Mouse (Mus musculus) hindlimb bud, embryonic 11.5 days (tissue): Measurements from ENCODE around the gene Klhdc8a.

Source experiments
- DNase-seq: peaks from one replicate; pipeline ENCODE4 v3.0.0-alpha.2; 2012; ENCODE audit warnings: low read depth, low spot score; ENCODE audit errors: extremely low spot score

The Klhdc8a gene

DNA sequence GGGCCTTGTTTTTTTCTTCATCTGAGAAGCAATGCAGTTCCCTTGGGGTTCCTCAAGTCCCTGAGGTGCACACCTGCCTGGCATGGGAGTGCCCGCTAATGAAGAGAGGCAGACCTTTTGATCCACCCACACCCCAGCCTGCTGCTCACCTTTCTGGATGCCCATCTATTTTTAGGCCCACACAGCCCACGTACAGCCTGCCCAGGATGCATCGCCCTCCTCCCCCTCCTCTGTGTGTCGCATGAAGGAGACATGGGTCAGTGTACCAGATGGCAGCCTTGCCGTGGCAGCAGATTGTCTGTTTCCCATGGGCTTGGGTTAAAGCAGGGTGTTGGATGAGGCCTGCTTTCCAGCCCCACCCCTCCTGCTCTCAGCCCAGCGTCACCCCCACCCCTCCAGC, 8.5 kb upstream of the Klhdc8a start:
- no peak for DNase-seq

DNA sequence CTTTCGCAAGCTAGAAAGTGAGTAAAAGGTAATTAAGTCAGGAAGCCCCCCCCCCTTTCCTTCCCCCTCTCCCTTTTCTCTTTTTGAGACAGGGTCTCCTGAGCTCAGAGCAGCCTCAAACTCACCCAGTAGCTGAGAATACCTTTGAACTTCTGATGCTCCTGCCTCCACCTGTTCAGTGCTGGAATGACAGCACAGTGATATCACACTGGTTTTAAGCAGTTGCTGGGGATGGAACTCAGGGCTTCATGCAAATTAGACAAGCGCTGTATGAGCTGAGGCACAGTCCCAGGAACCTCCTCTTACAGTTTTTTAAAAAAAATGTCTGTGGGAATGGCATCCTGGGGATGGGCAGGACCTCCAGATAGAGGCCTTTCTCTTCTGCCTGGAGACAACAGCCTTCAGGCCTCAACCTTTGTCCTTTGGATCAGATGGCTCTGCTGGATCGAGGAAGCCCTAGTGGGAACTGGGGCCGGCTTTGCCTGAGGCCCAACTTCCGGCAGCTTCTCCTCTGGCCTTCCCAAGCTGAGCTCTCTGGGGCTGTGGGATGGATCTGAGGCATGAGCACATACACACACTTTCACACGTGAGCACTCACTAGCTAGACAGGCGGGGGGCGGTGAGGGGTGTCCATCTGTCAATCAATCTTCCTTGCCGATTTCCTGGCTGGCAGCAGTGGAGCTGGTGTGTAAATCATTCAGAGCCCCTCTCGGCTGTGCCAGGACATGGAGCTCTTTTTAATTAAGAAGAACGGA, 7.3 kb upstream of the Klhdc8a start:
- no peak for DNase-seq

DNA sequence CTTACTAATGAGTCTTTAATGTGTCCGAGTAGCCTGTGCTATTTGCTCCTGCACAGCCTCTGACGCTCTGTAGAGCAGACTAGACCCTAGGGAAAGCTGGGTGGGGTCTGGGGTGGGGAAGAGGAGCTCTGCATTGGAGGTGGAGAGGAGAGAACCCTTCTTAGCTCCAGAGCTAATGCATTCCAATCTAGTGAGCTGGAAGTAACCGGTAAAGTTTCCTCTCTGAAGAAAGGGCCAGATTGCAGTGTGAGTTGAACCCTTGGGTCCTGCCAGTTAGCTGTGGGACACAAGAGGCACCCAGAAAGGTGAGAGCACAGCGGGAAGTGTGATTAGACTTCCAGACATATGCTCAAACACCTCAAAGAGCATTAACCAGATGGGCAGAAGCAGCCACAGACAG, 6.7 kb upstream of the Klhdc8a start:
- DNase-seq, result no peak

DNA sequence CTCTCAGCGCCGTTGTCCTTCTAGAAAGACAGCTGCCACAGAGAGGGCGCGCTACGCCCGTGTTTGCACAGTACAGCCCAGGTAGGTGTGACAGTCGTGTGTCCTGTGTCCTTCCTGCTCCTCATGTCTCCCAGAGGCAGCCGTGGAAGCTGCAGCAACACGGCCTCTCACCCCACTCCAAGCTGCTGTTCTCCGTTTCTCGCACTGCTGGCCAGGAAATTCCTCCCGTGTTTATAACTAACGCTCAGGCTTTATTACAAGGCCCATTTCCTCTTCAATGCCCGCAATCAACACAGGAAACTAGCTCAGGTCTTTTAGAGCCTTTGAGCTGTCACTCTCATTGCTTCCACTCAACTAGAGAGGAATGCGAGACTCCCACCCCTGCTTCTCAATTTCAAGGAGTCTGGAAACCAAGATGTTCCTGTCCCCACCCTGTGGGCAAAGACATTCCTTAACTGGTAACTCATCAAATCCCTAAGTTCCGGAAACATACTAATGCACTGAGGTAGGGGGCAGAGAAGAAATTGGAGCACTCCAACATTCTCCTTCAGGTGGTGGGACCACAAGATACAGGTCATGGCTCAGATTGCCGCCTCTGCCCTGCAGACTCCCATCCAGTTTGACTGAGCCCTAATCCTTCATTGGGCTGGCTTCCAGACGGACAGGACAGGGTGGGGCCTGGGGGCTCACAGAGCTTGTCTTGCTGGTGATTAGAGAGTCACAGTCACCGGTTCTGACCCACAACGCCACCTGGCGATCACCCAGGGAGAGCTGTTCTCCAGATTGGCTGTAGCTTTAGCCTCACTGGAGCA, 5.9 kb upstream of the Klhdc8a start:
- DNase-seq, result no peak

DNA sequence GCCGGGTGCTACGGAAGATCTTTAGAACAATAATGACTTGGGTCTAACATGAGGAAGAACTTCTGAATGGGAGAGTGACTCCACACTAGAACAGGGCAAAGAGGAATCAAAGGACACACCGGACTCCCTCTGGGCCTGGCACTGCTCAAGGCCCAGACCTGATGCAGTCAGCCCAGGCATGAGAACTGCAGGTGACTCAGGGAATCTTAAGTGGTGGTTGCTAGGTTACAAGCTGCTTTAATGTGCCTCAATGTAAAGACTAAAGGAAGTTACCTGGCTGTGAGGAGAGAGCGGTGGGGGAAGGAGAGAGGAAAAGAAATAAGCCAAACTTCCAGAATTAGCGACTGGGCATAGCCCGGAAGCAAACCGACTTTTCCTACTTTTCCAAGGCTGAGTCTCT, 2.9 kb upstream of the Klhdc8a start:
- no peak for DNase-seq

DNA sequence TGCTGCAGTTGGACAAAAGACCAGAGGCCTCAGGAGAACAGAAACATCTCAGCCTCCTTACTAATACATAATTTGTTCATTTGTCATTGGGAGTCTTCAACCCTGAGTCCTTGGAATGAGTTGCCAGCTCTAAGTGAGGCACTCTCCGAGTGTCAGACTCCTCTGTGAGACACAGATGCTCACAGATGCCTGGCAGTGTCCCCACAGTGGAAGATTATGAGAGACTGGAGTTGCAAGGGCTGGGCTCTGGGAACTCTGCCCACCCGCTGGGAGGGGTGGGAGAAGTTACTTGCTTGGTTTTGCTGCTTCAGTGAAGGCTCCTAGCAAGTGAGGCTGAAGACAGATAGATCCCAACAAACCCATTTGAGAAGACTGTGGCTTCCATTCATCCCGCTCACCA, 2.4 kb upstream of the Klhdc8a start:
- no peak for DNase-seq

DNA sequence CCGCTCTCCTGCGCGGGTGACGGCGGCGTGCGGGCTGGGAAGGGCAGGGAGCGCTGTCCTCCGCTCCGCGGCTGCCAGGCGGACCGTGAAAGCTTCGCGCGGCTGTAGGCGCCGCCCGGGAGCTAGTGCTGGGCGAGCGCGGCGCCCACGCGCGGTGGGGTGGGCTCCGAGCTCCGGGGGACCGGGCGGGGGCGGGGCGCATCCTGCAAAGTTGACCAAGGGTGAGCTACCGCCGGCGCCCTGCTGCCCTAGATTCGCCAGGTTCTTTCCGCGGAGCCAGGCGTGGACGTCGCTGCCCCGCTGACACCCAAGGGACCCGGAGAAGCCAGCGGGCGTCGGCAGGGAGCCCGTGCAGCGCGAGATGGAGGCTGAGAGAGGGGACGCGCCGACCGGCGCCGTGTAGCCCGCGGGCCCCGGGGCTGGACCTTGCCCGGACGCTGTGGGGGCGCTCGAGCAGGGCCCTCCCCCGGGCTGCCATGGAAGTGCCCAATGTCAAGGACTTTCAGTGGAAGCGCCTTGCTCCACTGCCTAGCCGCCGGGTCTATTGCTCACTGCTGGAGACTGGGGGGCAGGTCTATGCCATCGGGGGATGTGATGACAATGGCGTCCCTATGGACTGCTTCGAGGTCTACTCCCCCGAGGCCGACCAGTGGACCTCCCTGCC, 507 bp downstream of the Klhdc8a start:
- no peak for DNase-seq

DNA sequence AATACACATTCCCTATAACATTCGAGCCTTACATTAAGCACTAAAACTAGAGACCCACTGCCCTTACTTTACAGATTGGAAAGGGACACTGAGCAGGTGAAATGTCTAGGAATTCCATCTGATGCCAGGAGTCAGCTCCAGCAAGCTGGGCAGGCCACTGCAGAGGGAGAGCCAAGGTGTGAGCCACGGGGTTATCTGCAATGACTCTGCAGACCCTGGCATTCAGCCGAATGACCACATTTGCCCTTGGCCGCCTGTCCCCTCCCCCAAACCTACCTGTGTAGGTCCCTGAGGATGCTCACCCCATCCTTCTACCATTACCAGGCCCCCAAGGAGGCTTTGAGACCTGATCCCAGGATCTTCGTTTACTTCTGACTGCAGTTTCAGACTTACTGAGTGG, 1.3 kb downstream of the Klhdc8a start:
- no peak for DNase-seq

DNA sequence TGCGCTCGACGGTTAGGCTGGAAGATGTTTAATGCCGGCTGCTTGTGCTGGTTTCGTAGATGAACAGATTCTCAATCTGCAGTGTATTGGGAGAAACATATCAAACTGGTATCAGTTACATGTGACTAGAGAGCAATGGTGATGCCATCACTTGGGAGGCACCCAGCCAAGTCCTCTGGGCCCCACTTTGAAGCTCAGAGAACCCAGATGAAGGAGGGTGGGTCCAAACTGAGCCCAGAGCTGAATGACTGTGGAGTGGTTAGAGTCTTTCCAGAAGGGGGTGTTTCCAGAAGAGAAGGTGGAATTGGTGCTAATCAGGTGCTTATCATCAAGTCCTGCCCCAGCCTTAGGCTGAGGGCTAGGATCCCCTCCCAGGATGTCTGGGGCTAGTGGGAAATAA, 2.8 kb downstream of the Klhdc8a start:
- no peak for DNase-seq

DNA sequence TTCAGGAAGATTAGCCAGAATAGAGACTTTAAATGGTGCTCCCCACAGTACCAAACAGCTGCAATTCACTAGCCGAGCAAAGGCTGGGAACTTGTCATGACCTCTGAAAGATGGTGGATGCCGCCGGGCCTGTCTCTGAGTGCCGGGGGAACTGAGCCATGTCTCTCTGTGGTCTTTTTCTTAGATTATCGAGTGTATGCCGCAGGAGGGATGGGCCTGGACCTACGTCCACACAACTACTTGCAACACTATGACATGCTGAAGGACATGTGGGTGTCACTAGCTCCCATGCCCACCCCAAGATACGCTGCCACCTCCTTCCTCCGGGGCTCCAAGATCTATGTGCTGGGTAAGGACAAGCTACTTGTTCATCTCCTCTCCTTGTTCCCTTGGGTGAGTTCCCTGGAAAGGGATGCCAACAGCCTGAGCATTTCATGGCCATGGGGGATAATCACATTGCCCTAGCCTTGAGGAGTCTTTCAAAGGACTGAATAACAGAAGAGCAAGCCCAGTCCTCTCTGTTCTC, 4.0 kb downstream of the Klhdc8a start:
- no peak for DNase-seq

DNA sequence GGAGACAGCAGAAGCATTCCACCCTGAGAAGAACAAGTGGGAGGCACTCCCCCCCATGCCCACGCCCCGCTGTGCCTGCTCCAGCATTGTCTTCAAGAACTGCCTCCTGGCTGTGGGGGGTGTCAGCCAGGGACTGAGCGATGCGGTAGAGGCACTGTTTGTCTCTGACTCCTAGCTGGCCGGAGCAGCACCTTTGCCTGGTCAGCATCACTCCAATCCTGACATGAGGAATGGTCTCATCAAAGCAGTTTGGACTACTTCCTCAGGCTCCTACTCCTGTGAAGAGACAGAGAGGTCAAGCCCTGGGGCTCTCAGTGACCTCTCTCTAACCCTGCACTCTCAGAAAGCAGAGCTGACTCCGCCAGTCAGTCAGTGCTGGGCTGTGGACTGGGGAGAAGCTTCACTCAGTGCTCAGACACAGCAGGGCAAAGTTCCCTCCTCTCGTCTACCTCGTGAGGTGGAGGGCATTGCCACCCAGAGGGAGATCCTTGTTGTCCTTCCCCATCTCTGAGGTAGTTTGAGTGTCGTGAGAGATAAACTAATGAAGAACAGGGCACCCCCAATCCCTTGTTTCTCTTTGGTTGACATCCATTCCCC, 6.3 kb downstream of the Klhdc8a start:
- no peak for DNase-seq

DNA sequence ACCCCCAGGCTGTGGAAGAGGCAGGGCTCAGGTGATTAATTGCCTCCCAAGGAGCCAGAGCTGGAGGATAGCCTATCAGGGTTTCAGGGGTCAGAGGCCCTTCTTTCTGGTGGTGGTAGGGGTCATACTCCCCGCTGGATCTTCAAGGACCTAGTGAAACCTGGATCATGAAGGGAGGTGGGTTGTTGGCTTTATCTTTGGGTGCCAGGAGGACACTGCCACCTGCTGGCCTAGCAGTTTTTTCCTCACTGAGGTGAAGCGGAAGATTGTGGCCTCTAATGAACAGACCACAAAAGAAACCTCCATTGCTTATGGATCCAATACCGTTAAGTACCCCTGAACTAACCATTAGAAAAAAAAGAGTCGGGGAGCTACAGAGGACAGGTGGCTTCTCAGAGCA, 7.7 kb downstream of the Klhdc8a start:
- DNase-seq, result no peak

DNA sequence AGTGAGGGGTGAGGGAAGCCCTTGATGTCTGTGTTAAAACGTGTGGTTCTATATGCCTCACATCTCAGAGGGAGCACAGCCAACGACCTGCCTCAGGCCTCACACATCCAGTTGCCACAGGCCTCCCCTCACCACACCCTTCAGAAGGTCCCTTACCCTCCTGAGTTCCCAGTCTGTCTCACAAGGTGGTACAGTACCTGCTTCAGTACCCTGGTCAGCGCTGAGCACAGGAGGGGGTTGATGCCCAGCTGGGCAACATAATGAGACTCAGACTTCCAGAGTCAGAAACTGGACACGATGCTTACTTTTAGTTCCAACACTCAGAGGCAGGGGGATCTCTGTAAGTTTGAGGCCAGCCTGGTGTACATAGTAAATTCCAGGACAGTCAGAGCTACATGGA, 8.4 kb downstream of the Klhdc8a start:
- no peak for DNase-seq

DNA sequence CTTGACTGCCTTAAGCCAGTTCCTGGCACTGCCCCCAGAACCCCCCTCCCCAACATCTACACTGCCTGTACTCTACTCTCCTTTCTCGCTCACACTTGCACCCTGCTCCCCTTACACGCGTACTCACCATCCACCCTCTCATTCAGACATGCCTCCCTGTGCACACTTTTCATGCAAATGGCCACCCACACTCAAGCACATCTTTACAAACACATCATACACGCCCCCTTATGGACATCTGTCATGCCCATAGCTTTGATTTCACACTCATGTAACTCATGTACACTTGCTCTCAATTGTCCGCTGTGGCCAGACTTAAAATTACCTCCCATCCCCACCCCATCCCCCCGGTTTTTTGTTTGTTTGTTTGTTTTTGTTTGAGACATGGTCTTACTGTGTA, 9.5 kb downstream of the Klhdc8a start:
- DNase-seq, result no peak

DNA sequence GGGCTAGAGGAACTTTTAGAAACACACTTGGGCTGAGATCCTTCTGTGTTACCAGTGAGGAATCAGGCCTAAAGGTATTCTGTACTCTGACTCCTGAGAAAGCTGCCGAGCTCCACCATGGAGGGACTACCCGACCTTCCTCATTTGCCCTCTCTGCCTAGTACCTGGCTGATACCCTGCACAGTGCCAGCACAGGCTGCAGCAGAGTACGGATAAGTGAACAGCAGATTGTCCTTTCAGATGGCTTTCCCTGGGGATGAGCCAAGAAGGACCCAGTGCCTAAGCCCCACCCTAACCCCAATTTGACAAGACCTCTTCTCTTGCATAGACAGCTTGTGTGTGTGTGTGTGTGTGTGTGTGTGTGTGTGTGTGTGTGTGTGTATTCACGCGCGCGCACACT, 10.2 kb downstream of the Klhdc8a start:
- no peak for DNase-seq

DNA sequence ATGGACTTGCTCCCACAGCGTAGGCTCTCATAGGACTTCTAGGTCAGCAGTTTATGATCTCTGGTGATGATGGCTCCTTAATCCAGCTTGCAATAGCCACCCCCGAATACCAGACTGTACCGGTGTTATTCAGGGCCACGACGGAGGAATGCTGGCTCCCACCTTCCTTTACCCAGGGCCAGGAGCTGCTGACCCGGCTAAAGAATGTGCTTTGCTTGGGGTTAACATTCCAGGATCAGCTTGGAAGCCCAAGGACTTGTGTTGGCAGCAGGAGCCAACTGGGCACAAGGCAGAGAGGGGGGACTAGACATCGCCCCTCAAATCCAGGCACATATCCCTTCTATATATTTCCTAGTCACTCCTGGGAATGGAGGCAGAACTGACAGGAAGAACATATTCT, 12.3 kb downstream of the Klhdc8a start:
- DNase-seq, result no peak

DNA sequence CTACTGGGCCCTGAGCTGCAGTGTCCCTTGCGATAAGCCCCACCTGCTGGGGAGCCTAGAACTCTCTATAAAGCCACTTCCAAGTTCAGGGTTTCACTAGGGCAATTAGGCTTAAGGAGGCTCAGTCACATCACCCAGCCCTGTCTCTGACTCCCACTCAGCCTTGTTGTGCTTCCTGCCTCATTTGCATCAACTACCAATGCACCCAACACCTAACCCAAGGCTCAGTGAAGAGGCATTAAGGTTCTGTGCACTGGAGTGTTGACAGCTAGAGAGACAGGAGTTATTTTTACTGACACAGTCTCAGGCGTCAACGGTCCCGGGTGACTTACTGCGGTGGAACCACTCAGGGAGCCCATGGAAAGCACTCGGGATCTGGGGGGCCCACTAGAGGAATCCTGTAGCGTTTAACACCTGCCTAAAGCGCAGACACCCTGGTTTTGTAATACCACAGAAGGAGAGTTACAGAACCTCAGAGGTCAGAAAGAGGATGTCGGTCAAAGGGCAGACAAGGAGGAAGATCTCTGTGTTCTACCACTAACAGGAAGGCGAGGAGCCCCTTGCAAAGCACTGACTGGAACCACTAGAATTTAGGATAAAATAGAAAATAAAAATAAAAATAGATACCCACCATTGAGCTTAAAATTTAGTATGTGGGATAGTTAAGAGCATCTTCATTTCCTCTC, 12.9 kb downstream of the Klhdc8a start:
- no peak for DNase-seq

DNA sequence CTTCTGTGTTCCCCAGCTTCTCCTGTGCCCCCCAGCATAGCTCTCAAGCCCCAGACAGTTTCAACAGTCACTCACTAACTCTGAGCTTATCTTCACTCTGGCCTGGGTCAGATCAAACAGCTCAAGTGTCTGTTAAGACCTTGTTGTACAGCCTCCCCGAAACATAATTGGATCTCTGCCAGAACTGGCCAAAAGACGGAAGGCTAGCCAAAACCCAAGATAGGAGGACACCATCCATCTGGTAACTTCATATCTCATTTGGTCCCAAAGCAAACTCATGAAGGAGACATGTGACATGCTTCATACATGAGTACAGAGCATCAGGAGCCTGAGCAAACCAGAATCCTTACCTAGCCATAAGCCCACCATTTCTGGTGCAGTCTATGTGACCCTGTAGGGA, 13.6 kb downstream of the Klhdc8a start:
- no peak for DNase-seq

DNA sequence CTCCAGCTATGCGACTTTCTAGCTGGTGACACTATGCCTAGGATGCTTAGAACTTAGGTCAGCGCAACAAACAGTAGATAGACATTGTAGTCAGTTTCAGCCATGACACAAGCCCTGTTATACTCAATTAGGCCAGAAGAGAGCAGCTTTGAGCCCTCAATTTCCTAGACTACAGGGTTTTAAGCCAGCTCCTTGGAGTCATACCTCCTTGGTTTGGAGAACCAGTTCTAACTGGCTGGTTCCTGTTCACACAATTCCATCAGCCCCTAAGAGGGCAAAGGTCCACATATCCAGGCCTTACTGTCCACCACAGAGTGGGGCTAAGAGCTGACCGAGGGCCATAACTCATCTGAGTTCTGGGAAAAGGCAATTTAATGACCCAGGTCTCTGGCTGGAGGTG, 14.3 kb downstream of the Klhdc8a start:
- DNase-seq, result no peak

DNA sequence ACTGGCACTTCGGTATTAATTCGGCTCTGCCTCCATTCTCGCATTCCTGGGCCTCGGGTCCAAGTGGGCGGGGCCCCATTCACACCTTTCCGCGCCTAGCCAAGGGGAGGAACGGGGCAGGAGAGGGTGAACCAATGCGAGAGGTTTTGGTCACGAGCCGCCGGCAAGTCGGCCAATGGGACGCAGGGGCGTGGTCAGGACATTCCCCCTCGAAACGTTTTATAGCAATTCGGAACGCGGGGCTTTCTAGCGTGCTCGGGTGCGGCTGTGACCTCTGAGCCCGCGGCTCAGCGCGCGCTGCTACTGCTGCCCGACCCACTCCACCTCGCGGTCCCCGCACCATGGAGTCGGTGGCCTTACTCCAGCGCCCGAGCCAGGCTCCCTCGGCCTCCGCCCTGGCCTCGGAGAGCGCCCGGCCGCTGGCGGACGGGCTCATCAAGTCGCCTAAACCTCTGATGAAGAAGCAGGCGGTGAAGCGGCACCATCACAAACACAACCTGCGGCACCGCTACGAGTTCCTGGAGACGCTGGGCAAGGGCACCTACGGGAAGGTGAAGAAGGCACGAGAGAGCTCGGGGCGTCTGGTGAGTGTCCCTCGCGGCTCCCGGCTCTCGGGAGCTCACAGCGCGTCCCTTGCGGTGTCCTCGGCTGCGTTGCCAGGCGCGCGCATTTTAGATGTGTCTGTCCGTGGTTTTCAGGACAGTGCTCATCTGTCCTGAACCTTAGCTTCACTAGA, 17.6 kb downstream of the Klhdc8a start, which contains the start of gene Nuak2:
Nuak2 (plus strand) TSS at position 238 of the 736 bp plus-strand sequence.
- DNase-seq, result no peak
